Mouse (Mus musculus) frontal cortex, postnatal 25 days (tissue): ENCODE results near the gene Nin.

ENCODE experiments used
- DNase-seq, 2 experiments: peaks; one replicate each; pipeline ENCODE4 v3.0.0; 2022; ENCODE audit warnings: low spot score in 2 of 2

The Nin gene

GRCm38 (mm10) chr12:70082935-70083532 lies 30.5 kb downstream of the Nin start:
- DNase-seq = no peak

GRCm38 (mm10) chr12:70082485-70082884 lies 31.0 kb downstream of the Nin start:
- DNase-seq = no peak

- DNase-seq = no peak
Measured at GRCm38 (mm10) chr12:70078471-70079025, 35.0 kb downstream of the Nin start.

GRCm38 (mm10) chr12:70076493-70076892 lies 37.0 kb downstream of the Nin start:
- DNase-seq = no peak

GRCm38 (mm10) chr12:70075001-70075400 lies 38.5 kb downstream of the Nin start:
- DNase-seq = no peak

- DNase-seq = no peak
Measured at GRCm38 (mm10) chr12:70070888-70071287, 42.6 kb downstream of the Nin start.

GRCm38 (mm10) chr12:70070306-70070705 lies 43.2 kb downstream of the Nin start:
- no peak for DNase-seq

GRCm38 (mm10) chr12:70068647-70069257 lies 44.8 kb downstream of the Nin start:
- no peak for DNase-seq

GRCm38 (mm10) chr12:70067849-70068248 lies 45.7 kb downstream of the Nin start:
- DNase-seq = no peak

- peak in 1 of 2 experiments; percentile 48 for DNase-seq
Measured at GRCm38 (mm10) chr12:70062114-70062513, 51.4 kb downstream of the Nin start.

GRCm38 (mm10) chr12:70058956-70059851 lies 54.3 kb downstream of the Nin start:
- no peak for DNase-seq

- DNase-seq = no peak
Measured at GRCm38 (mm10) chr12:70050699-70051098, 62.8 kb downstream of the Nin start.

GRCm38 (mm10) chr12:70048741-70049140 lies 64.8 kb downstream of the Nin start:
- no peak for DNase-seq

- DNase-seq = no peak
Measured at GRCm38 (mm10) chr12:70047281-70047680, 66.2 kb downstream of the Nin start.

GRCm38 (mm10) chr12:70044353-70044752 lies 69.2 kb downstream of the Nin start:
- DNase-seq = no peak

GRCm38 (mm10) chr12:70043421-70043820 lies 70.1 kb downstream of the Nin start:
- peak; percentile 32 to 49 for DNase-seq

- no peak for DNase-seq
Measured at GRCm38 (mm10) chr12:70040981-70041380, 72.5 kb downstream of the Nin start.

- DNase-seq = no peak
Measured at GRCm38 (mm10) chr12:70036722-70037305, 76.7 kb downstream of the Nin start.

- no peak for DNase-seq
Measured at GRCm38 (mm10) chr12:70026233-70026632, 87.3 kb downstream of the Nin start.

GRCm38 (mm10) chr12:70025431-70025830 lies 88.1 kb downstream of the Nin start:
- no peak for DNase-seq

- DNase-seq = no peak
Measured at GRCm38 (mm10) chr12:70023580-70023979, 89.9 kb downstream of the Nin start.

GRCm38 (mm10) chr12:70018153-70018552 lies 95.4 kb downstream of the Nin start:
- DNase-seq = no peak
